Mouse (Mus musculus): ENCODE measurements around the gene Tef.

Tef gene

DNA sequence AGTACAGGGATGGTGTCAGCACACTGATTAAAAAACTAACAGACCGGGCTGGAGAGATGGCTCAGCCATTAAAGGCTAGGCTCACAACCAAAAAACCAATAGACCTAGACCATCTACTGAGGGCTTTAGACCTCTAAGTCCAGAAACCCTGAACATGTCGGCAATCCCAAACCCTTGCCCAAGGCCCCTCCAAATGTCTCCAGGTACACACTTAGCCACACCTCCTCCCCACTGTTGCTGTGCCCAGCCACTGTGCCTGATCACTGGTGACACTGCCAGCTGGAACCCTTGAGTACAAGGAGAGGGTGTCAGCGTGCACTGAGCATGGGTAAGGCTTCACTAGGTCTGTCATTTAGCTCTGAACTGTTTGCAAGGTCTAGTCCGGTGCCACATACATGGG is 3.8 kb upstream of the Tef start:
- no peak for DNase-seq (ENCODE audit: low spot score)

- no peak for DNase-seq (ENCODE audit: low spot score)
These were observed 1.8 kb upstream of the Tef start for GRCm38 (mm10) chr15:81800391-81800790.

GRCm38 (mm10) chr15:81802941-81803351 is 725 bp downstream of the Tef start:
- DNase-seq (ENCODE audit: low spot score), result peak; percentile 34

- no peak for DNase-seq (ENCODE audit: low spot score)
These were observed 1.3 kb downstream of the Tef start for GRCm38 (mm10) chr15:81803425-81803951.

DNA sequence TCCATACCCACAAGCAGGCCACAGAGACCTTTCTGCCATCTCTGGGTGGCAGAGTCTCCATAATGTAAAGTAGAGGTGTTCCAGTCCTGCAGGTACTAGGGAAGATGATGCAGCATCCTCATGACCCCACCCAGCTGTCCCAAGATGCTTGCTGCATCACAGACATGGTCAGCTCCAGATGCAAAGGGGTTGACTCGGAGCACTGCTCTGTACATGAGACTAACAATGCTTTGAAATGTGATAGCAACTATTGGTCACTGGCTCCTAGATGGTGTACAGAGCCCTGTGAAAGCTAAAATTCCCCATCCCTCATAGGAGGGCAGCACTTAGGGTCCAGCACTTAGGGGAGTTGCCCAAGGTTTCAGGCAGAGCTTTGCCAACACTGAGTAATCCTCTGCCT is 2.0 kb downstream of the Tef start:
- DNase-seq (ENCODE audit: low spot score), result no peak

- no peak for DNase-seq (ENCODE audit: low spot score)
These were observed 2.7 kb downstream of the Tef start for GRCm38 (mm10) chr15:81804883-81805282.

DNA sequence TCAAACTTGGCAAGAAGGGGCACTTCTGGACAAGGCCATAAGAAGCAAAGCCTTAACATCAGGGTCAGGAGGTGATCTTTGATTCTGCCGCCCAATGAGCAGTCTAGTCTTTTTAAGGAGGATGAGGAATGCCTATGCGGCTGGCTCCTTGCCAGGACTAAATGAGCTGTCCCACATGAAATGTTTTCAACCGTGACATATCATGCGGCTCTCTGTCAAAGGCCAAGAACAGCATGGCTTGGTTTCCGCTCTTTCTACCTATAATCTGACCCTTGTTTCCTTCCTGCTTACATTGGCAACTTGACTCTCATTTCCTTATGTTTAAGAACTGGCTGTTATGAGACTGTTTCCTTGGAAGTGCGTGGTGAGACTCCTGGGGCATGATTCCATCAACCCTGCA is 3.4 kb downstream of the Tef start:
- DNase-seq (ENCODE audit: low spot score), result peak; percentile 46

GRCm38 (mm10) chr15:81806621-81807404 is 4.6 kb downstream of the Tef start:
- no peak for DNase-seq (ENCODE audit: low spot score)

GRCm38 (mm10) chr15:81808799-81809198 is 6.6 kb downstream of the Tef start:
- DNase-seq (ENCODE audit: low spot score), result no peak

GRCm38 (mm10) chr15:81809550-81809949 is 7.3 kb downstream of the Tef start:
- DNase-seq (ENCODE audit: low spot score), result no peak

DNA sequence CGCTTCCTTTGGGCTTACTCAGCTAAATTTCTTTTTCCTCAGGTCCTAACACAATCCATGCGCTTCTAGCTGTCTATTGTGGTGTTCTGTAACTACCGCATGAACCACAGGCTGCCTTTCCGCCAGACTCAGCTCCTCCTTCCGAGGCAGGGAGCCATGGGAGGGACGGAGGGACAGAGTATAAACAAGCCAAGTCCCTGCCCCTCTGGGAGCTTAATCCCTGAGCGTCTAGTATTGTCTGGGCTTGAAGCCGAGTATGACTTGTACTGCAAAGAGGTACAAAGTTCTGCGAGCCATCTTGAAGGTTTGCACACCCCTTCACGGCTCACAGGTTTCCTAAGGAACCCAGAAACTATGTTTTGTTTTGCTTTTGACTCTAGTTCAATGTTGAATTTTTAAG is 7.9 kb downstream of the Tef start:
- peak; percentile 94 for DNase-seq (ENCODE audit: low spot score)

- peak; percentile 98 for DNase-seq (ENCODE audit: low spot score)
These were observed 8.7 kb downstream of the Tef start for GRCm38 (mm10) chr15:81810671-81811598.

GRCm38 (mm10) chr15:81811599-81811996 is 9.4 kb downstream of the Tef start:
- DNase-seq (ENCODE audit: low spot score), result no peak

GRCm38 (mm10) chr15:81812287-81812686 is 10.1 kb downstream of the Tef start:
- no peak for DNase-seq (ENCODE audit: low spot score)

- DNase-seq (ENCODE audit: low spot score), result no peak
These were observed 10.7 kb downstream of the Tef start for GRCm38 (mm10) chr15:81812696-81813631.

DNA sequence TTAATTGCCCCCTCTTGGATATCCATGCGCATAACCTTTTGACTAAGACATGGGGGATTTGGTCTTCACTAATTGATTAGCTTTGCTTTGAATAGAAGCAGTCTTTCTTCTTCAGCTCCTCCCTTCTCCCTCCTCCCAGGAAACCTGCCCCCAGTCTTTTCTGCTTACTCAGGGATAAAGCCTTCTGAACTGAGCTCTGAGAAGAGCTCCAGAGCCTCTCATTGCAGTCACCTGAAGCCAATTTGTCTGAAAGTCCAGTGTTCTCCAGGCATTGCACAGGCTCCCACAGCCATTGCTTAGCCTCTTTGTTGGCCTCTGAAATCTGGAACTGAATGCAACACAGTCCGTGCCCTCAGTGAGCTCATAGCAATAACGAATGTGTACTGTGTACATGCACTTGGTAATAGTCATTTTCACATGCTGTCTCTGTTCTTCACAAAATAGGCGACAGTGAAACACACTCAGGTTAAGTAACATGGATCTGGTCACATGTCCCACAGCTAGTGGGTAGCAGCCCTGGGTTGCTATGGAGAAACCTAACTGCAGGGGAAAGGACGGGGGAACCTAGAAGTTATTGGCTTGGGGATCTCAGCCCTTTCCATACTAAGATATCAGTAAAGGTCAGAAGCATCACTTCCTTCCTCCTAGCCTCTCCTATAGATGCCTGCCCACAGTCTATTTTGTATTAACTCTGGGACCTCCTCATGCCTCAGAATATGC is 11.9 kb downstream of the Tef start:
- DNase-seq (ENCODE audit: low spot score), result no peak

GRCm38 (mm10) chr15:81814716-81815370 is 12.6 kb downstream of the Tef start:
- DNase-seq (ENCODE audit: low spot score), result no peak

DNA sequence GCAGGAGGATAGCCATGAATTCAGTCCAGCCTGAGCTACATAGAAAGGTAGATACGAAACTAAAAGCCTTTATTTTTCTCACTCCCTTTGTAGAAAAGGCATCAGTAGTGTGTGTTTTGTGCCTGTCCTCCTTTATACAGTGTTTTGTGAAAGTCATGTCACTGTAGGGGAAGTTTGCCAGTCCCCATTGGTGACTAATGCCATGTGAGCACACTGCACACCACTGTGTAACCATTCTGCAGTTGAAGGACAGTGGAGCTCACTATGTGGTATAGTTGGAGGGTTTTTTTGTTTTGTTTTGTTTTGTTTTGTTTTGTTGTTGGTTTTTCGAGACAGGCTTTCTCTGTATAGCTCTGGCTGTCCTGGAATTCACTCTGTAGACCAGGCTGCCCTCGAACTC is 16.2 kb downstream of the Tef start:
- DNase-seq (ENCODE audit: low spot score), result no peak

DNA sequence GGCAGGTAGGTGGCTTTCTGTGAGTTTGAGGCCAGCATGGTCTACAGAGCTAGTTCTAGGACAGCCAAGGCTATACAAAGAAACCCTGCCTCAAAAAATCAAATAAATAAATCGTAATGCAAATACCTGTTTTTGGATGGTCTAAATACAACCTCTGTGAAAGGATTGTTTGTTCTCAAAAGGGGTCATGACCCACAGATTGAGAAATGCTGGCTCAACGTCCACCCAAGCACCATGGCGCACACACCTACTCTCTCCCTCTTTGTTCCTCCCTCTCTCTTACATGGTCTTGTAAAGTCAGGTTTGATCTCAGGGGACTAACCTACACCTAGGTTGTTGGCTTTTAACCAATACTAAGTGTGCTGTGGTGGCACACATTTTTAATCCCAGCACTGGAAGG is 20.4 kb downstream of the Tef start:
- DNase-seq (ENCODE audit: low spot score), result no peak

DNA sequence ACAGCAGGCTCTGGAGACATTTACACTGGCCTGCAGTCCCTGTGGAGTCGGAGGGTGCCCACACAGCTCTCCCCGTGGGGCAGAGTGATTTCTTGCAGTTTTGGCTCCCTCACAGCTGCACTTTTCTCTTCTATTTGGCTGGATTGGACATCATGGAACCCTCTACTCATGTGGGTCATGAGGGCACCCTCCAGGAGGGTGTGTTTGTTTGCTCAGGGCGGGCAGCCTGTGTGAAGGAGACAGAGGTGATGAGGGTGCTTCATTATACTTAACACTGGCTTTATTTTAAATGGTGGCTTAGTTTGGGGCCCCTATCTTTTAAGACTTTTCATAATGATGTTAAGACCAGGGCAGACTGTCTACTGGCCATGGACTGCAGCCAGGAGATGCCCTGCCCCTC is 22.6 kb downstream of the Tef start:
- DNase-seq (ENCODE audit: low spot score), result no peak
